Mouse (Mus musculus) ES-Bruce4 (cell line): ENCODE measurements at regions not wholly inside any gene's neighbourhood (a gene's known extent, or its start where the extent isn't known, plus 50 kb on each side); places are given as distances from the start of the nearest gene placed in this dataset.

Experiments used
- H3K27ac ChIP-seq: 2 replicates; pipeline ENCODE4 v1.5.1; 2012; ENCODE audit warnings: low read length, inconsistent platforms; ENCODE audit not compliant: insufficient read depth
- H3K27me3 ChIP-seq: 2 replicates; pipeline ENCODE4 v1.6.1; 2012; ENCODE audit warnings: mild to moderate bottlenecking, low read length, inconsistent platforms; ENCODE audit not compliant: control insufficient read depth, poor library complexity, insufficient read depth, severe bottlenecking
- H3K36me3 ChIP-seq: 2 replicates; pipeline ENCODE4 v1.6.1; 2012; ENCODE audit warnings: inconsistent platforms, mild to moderate bottlenecking, low read length, moderate library complexity; ENCODE audit not compliant: control insufficient read depth, poor library complexity, insufficient read depth, severe bottlenecking
- H3K4me1 ChIP-seq: one replicate; pipeline ENCODE4 v1.8.1; 2011; ENCODE audit warnings: low read length; ENCODE audit not compliant: control insufficient read depth, insufficient read depth
- H3K4me3 ChIP-seq: 2 replicates; pipeline ENCODE4 v1.5.1; 2011; ENCODE audit warnings: low read depth, mild to moderate bottlenecking, low read length
- H3K9ac ChIP-seq: 2 replicates; pipeline ENCODE4 v1.6.1; 2012; ENCODE audit warnings: low read depth, mild to moderate bottlenecking, inconsistent platforms; ENCODE audit not compliant: poor library complexity, severe bottlenecking
- H3K9me3 ChIP-seq: replicated peaks from 2 replicates; pipeline ENCODE4 v1.6.1; 2012; ENCODE audit warnings: mild to moderate bottlenecking, low read length, inconsistent platforms; ENCODE audit not compliant: control insufficient read depth, poor library complexity, insufficient read depth, severe bottlenecking
- CTCF ChIP-seq: IDR thresholded peaks from one replicate; pipeline ENCODE4 v1.8.1; 2011; ENCODE audit warnings: low read depth, low read length
- EP300 ChIP-seq: IDR thresholded peaks from 2 replicates; pipeline ENCODE4 v1.6.1; 2011; ENCODE audit warnings: low read depth, low read length; ENCODE audit not compliant: insufficient read depth
- POLR2A ChIP-seq: IDR thresholded peaks from one replicate; pipeline ENCODE4 v1.8.1; 2011; ENCODE audit warnings: low read length; ENCODE audit not compliant: insufficient read depth

DNA sequence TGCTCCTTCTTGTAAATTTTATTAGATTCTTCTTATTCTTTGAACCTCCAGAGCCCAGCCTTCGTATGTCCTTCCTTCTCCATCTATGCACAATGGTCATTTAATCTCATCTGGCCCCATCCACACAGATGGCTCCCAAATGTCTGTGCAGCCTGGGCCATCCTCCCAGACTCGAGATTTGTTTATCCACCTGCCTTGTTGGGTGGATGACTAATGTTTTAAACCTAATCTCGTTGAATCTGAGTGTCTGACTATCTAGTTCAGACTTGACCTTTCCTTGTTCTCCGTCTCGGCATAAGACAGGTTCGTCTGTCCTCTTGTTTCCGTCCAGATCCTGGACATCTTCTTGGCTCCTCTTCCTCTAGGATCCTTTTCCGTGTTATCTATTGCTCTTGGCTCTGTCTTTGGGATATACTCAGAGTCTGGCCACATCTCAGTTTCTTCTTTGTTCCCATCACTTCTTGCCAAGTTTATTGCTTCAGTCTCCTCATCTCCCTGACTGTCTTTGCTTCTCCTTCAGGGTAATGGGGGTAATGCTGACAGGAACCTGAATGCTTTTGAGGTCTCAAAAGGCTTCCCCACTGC lies 141.4 kb upstream of the Gas1 start:
- H3K27ac ChIP-seq: no peak overlapping the region
- H3K9me3 ChIP-seq: no peaks in the 10 kb centered on the region
- no peaks in the 10 kb centered on the region for H3K36me3 ChIP-seq
- H3K27me3 ChIP-seq: no peaks in the 10 kb centered on the region
- no peak overlapping the region for H3K4me3 ChIP-seq
- H3K4me1 ChIP-seq: no peaks in the 10 kb centered on the region
- no peak for TF ChIP-seq POLR2A
- TF ChIP-seq CTCF: no peak
- TF ChIP-seq EP300: no peak
- no peak overlapping the region for H3K9ac ChIP-seq

DNA sequence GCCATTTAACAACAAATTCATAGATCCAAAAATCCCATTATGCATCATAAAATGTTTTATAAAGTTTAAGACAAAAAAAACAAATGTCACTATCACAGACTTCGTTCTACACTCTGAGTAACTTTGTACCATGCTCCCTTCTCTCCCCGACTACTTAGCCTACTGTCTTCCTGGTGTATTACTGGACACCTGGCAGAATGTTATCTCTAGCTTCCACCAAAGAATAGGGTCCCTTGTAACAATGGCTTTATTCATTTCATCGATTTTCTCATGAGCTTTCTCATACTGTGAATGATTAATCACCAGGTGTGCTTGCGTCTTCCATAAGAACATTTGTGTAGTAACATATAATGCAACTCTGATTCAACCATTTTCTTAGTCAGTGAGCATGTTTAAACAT lies 142.1 kb upstream of the Gas1 start:
- no peak overlapping the region for H3K4me3 ChIP-seq
- H3K36me3 ChIP-seq: no peaks in the 10 kb centered on the region
- H3K27me3 ChIP-seq: no peaks in the 10 kb centered on the region
- H3K9ac ChIP-seq: no peak overlapping the region
- no peaks in the 10 kb centered on the region for H3K4me1 ChIP-seq
- no peak for TF ChIP-seq CTCF
- TF ChIP-seq EP300: no peak
- TF ChIP-seq POLR2A: no peak
- H3K9me3 ChIP-seq: no peaks in the 10 kb centered on the region
- H3K27ac ChIP-seq: no peak overlapping the region

DNA sequence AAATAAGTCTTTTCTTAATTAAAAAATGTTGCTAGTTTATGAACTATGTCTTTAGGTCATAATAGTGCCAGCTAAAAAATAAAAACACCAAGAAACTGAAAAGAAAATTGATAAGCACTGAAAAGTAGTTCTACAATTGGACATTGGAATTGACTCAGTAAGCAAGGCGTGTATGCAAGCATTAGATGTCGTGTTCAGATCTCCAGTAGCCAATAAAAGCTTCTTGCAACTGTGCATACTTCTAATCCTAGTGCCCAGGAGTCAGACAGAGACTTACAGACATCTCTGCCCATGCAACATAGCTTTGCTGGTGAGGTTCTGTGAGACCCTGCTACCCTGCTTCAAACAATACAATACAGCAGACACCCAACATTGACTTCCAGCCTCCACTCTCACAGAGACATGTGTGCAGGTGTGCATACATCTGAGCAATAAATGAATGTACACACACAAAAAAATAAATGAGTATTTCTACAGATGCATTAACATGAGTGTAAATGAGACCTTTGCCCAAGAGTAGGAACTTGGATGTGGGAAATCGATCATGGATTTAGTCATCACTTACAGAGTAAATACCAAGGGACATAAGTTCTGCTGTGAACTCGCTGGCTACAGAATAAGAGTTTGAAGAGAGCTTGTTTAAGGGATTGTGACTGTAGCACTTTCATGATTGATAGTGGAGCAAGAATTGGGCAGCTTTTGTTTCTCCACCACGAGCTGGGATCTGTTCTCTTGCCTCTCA lies 142.9 kb upstream of the Gas1 start:
- no peaks in the 10 kb centered on the region for H3K36me3 ChIP-seq
- no peak overlapping the region for H3K27ac ChIP-seq
- no peak for TF ChIP-seq POLR2A
- no peaks in the 10 kb centered on the region for H3K9me3 ChIP-seq
- no peaks in the 10 kb centered on the region for H3K4me1 ChIP-seq
- H3K27me3 ChIP-seq: no peaks in the 10 kb centered on the region
- no peak overlapping the region for H3K9ac ChIP-seq
- no peak overlapping the region for H3K4me3 ChIP-seq

DNA sequence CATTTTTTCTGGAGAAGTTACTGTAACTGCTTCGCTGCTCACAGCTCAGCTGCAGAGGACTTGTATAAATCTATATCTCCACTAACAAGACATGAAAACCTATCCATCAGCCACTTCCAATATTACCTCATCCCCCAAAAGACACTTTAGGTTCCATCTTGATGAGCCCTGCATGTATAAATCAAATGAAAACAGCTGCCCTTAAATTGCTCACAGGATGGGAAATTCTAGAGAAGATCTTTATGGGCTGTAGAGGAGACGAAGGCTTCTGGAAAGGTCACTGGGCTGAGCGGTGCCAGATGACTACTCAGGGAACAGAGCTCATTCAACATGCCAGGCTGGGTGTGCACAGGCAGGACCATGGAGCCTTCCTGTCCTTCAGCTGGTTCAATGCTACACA lies 145.4 kb upstream of the Gas1 start:
- no peak overlapping the region for H3K27ac ChIP-seq
- TF ChIP-seq POLR2A: no peak
- TF ChIP-seq CTCF: no peak
- no peak for TF ChIP-seq EP300

GRCm38 (mm10) chr13:60330475-60331258 lies 153.5 kb upstream of the Gas1 start:
- H3K9me3 ChIP-seq: peaks cover 6% of the 10 kb centered on the region; the same call in 1 of the 2 replicates
- H3K27me3 ChIP-seq: no peaks in the 10 kb centered on the region; the same call in none of the 2 replicates
- H3K36me3 ChIP-seq: no peaks in the 10 kb centered on the region
- H3K4me1 ChIP-seq: no peaks in the 10 kb centered on the region
- TF ChIP-seq CTCF: no peak
- TF ChIP-seq POLR2A: no peak
- TF ChIP-seq EP300: no peak
- H3K4me3 ChIP-seq: no peak overlapping the region
- H3K27ac ChIP-seq: no peak overlapping the region
- no peak overlapping the region for H3K9ac ChIP-seq

More for the DNA sequence above, 145.4 kb upstream of the Gas1 start:
- H3K36me3 ChIP-seq: no peaks in the 10 kb centered on the region
- H3K27me3 ChIP-seq: no peaks in the 10 kb centered on the region
- H3K4me1 ChIP-seq: no peaks in the 10 kb centered on the region
- no peak overlapping the region for H3K9ac ChIP-seq
- peaks cover 6% of the 10 kb centered on the region; the same call in 1 of the 2 replicates for H3K9me3 ChIP-seq
- no peak overlapping the region for H3K4me3 ChIP-seq

DNA sequence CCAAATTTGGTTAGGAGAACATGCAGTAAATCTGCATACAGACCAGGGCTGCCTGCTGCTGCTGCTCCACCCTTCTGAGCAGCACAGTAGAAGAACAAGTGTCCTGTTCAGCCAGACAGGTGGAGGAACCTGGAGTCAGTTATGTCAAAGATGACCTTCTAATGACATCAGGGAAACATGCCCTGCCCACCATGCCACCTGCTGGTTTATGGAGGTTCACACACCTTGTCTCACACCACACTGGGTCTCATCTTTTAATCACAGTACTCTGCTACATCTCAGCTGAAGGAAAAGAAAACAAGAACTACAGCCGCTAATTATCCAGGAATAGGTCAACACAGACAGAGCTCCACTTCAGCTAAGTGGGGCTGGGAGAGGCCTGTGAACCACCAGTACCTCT lies 159.0 kb upstream of the Gas1 start:
- Histone ChIP-seq H3K9me3 (no peaks in the 10 kb centered on the region), H3K27ac (no peak overlapping the region), H3K36me3 (no peaks in the 10 kb centered on the region), H3K4me3 (no peak overlapping the region), H3K4me1 (no peaks in the 10 kb centered on the region), H3K9ac (no peak overlapping the region), H3K27me3 (no peaks in the 10 kb centered on the region; the same call in 1 of the 2 replicates)
- TF ChIP-seq EP300: no peak
- TF ChIP-seq CTCF: no peak
- no peak for TF ChIP-seq POLR2A
